Mouse (Mus musculus): ENCODE data around the gene Mapk12. TPM values are rescaled to one million over a fixed set of nuclear protein-coding genes. Genes with fewer than 3 reads are reported as not detected.

Gene Mapk12
- polyA plus RNA-seq, 1 experiment from 2014 or later: 4.4 TPM

DNA sequence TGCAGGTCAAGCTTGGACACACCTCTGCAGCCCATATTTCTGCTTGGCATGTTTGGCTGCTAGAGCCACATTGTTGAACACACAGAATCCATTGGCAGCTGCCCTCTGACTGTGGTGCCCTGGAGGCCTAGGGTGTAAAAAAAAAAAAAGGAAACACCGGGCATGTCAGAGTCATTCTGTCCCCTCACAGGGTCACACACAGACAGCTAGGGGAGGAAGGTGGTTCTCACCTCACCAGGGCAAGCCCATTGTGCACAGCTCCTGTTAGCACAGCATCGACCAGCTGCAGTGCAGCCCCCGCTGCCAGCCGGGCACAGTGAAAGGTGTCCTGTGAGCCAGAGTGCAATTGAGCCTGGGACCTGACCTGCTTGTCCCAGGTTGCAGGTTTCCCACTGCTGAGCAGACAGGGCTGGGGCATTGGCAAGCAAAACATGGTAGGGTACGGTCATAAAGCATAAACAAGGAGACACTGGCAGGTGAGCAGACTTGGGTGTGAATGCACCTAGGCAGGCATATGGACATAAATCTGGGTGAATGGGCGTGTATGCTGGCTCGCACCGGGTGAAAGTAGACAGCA is 13.1 kb downstream of the Mapk12 start:
- H3K4me3 ChIP-seq (ENCODE audit: low read depth, low read length): peak overlapping the region; percentile 60; the same call in 1 of the 2 replicates
- no peak overlapping the region for H3K27ac ChIP-seq (ENCODE audit: low read length)
- H3K36me3 ChIP-seq (ENCODE audit: control insufficient read depth, insufficient read depth, low read length): peaks cover 5% of the 10 kb centered on the region; the same call in 1 of the 2 replicates
- H3K4me1 ChIP-seq (ENCODE audit: control insufficient read depth, insufficient read depth, low read length): peaks cover 13% of the 10 kb centered on the region; the same call in 1 of the 2 replicates
- no peaks in the 10 kb centered on the region for H3K27me3 ChIP-seq (ENCODE audit: control insufficient read depth, insufficient read depth, low read length)
- no peaks in the 10 kb centered on the region for H3K9me3 ChIP-seq (ENCODE audit: control insufficient read depth, low read depth, low read length)
- WGBS: 83% methylated on average over 8 of the region's 8 CpGs
- no peak for ATAC-seq (ENCODE audit: insufficient number of reproducible peaks, insufficient read depth, low FRiP score, low read depth)
- H3K4me2 ChIP-seq (replicated peaks; ENCODE audit: low read depth, low read length): peak overlapping the region; percentile 91
- no peak overlapping the region; the same call in 1 of the 2 replicates for H3K9ac ChIP-seq (replicated peaks; ENCODE audit: low read depth, low read length)

DNA sequence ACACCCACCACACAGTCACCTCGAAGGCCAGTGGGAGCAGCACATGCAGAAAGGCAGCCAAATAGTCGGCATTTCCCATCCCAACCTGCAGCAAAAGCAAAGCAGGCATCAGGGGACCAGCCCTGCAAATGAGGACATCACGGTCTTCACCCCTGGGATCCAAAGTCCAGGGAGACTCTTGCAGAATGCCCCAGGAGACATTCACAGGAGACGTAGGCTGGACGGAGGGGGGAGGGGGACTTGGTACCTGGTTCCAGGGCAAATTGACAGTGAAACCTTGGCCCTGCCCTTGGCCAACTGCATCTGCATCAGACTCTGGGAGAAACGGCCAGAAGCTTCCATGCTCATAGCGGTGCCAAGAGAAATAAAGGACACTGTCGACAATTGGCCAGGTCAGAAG is 13.9 kb downstream of the Mapk12 start:
- WGBS: 90% methylated on average over 8 of the region's 8 CpGs
- ATAC-seq (ENCODE audit: insufficient number of reproducible peaks, insufficient read depth, low FRiP score, low read depth): no peak
- H3K4me2 ChIP-seq (replicated peaks; ENCODE audit: low read depth, low read length): no peak overlapping the region
- no peaks in the 10 kb centered on the region for H3K9me3 ChIP-seq (ENCODE audit: control insufficient read depth, low read depth, low read length)
- H3K27ac ChIP-seq (ENCODE audit: low read length): no peak overlapping the region
- H3K4me3 ChIP-seq (ENCODE audit: low read depth, low read length): no peak overlapping the region
- H3K4me1 ChIP-seq (ENCODE audit: control insufficient read depth, insufficient read depth, low read length): peaks cover 21% of the 10 kb centered on the region
- H3K27me3 ChIP-seq (ENCODE audit: control insufficient read depth, insufficient read depth, low read length): no peaks in the 10 kb centered on the region
- peaks cover 5% of the 10 kb centered on the region; the same call in 1 of the 2 replicates for H3K36me3 ChIP-seq (ENCODE audit: control insufficient read depth, insufficient read depth, low read length)
- no peak overlapping the region for H3K9ac ChIP-seq (replicated peaks; ENCODE audit: low read depth, low read length)

DNA sequence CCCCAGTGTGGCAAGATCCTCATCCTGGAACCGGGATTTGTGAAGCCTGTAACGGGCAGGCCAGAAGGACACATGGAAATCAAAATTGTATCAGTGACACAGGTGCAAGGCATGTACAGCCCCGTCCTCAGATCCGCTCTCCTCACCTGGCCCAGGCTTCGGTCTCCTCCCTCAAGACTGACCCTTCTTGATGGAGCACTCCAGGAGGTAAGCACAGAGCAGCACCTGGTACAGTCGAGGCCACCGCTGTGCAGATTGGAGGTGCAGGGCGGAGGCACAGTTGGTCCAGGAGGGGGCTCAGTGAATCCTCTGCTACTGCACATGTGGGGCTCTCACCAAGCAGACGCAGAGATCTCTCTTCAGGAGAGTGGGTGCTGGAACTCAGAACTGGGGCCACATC is 15.2 kb downstream of the Mapk12 start:
- 91% methylated on average over 9 of the region's 9 CpGs for WGBS
- Histone ChIP-seq H3K9me3 (ENCODE audit: control insufficient read depth, low read depth, low read length) (no peaks in the 10 kb centered on the region), H3K4me1 (ENCODE audit: control insufficient read depth, insufficient read depth, low read length) (peaks cover 25% of the 10 kb centered on the region), H3K4me3 (ENCODE audit: low read depth, low read length) (no peak overlapping the region), H3K36me3 (ENCODE audit: control insufficient read depth, insufficient read depth, low read length) (peaks cover 6% of the 10 kb centered on the region; the same call in 1 of the 2 replicates), H3K9ac (replicated peaks; ENCODE audit: low read depth, low read length) (no peak overlapping the region), H3K4me2 (replicated peaks; ENCODE audit: low read depth, low read length) (no peak overlapping the region), H3K27me3 (ENCODE audit: control insufficient read depth, insufficient read depth, low read length) (no peaks in the 10 kb centered on the region), H3K27ac (ENCODE audit: low read length) (no peak overlapping the region)
- no peak for ATAC-seq (ENCODE audit: insufficient number of reproducible peaks, insufficient read depth, low FRiP score, low read depth)

DNA sequence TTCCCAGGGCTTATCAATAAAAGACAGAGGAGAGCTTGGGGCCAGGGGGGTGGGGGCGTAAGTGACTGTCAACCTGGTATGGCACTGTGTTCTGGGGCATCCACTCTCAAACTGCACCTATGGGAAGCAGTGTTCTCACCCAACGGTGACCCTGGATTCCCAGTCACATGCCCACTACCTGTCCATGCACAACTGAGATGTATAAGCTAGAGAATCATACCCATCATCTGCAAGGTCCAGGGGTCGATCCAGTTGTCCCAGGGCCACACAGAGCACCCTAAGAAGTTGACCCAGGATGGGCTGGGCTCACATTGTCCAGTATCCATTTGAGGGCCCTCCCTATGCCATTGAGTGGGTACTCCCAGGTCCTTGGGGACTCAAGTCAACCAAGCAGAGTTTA is 16.2 kb downstream of the Mapk12 start:
- Histone ChIP-seq H3K4me1 (ENCODE audit: control insufficient read depth, insufficient read depth, low read length) (peaks cover 25% of the 10 kb centered on the region), H3K4me2 (replicated peaks; ENCODE audit: low read depth, low read length) (no peak overlapping the region), H3K9ac (replicated peaks; ENCODE audit: low read depth, low read length) (no peak overlapping the region), H3K27me3 (ENCODE audit: control insufficient read depth, insufficient read depth, low read length) (no peaks in the 10 kb centered on the region), H3K4me3 (ENCODE audit: low read depth, low read length) (no peak overlapping the region), H3K9me3 (ENCODE audit: control insufficient read depth, low read depth, low read length) (no peaks in the 10 kb centered on the region), H3K27ac (ENCODE audit: low read length) (no peak overlapping the region), H3K36me3 (ENCODE audit: control insufficient read depth, insufficient read depth, low read length) (peaks cover 10% of the 10 kb centered on the region; the same call in 1 of the 2 replicates)
- WGBS: 96% methylated on average over 3 of the region's 3 CpGs
- ATAC-seq (ENCODE audit: insufficient number of reproducible peaks, insufficient read depth, low FRiP score, low read depth): no peak

DNA sequence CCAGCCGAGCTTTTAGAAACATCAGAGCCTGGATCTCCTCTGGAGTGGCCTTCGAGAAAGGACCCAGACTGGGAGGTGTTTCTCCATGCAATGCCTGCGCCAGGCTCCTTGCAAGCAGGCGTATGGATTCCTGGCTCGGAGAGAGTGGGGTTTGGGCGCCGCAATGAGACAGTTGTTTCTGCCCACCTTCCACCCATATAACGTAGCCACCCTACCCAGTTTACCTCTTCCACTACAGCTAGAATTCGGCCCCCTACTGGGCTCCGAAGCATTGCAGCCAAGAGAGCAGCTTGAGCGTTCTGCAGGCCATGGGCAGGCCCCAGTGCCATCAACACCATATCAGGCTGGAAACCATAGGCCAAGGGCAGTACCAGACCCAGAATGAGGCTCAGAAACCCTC is 16.9 kb downstream of the Mapk12 start:
- peak overlapping the region; percentile 71; the same call in 1 of the 2 replicates for H3K27ac ChIP-seq (ENCODE audit: low read length)
- WGBS: 29% methylated on average over 11 of the region's 11 CpGs
- ATAC-seq (ENCODE audit: insufficient number of reproducible peaks, insufficient read depth, low FRiP score, low read depth): no peak

DNA sequence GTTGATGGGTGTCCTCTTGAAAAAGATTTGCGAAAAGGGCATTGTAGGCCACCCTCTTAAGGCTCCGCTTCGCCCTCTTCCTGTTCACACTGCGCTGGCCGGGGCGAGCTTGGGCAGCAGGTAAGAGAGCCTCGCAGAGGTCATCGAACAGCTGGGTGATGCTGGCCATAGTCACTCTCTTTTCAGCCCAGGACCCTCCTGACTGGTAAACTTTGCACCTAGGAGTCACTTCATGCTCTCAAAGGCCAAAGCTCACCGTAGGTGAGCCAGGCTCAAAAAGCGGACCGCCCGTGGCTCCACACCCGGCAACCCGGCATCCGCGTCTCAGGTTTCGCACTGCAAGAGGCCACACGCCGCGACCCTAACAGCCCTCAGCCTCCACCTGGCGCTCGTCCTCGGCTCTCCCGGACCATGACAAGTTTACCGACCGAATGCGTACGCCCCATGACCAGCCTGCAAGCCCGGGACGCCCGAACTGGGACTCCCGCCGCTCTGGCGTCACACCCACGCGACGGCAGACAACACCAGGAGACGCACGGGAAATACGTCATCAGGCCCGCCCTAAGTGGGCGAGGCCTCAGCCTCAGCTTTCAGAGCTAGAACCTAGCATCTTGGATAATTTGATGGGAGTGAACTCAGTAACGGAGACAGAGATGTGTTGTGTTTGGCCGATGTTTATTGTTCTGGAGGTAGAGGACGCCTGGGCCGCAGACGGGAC is 17.7 kb downstream of the Mapk12 start, which contains the start of gene Tubgcp6:
TSS of gene Tubgcp6 (minus strand) at position 464 of the 718 bp plus-strand sequence.
- peak; percentile 88 for ATAC-seq (ENCODE audit: insufficient number of reproducible peaks, insufficient read depth, low FRiP score, low read depth)
- H3K4me1 ChIP-seq (ENCODE audit: control insufficient read depth, insufficient read depth, low read length): peaks cover 20% of the 10 kb centered on the region
- H3K9me3 ChIP-seq (ENCODE audit: control insufficient read depth, low read depth, low read length): no peaks in the 10 kb centered on the region
- no peaks in the 10 kb centered on the region for H3K27me3 ChIP-seq (ENCODE audit: control insufficient read depth, insufficient read depth, low read length)
- H3K9ac ChIP-seq (replicated peaks; ENCODE audit: low read depth, low read length): peak within 1 kb of the TSS; percentile 79
- WGBS: under 1% methylated on average over 47 of the region's 47 CpGs
- H3K27ac ChIP-seq (ENCODE audit: low read length): peak within 1 kb of the TSS; percentile 71; the same call in 1 of the 2 replicates
- H3K4me2 ChIP-seq (replicated peaks; ENCODE audit: low read depth, low read length): peak within 1 kb of the TSS; percentile 91
- peaks cover 10% of the 10 kb centered on the region for H3K36me3 ChIP-seq (ENCODE audit: control insufficient read depth, insufficient read depth, low read length)
- H3K4me3 ChIP-seq (ENCODE audit: low read depth, low read length): peak within 1 kb of the TSS; percentile 93

More for the DNA sequence above, 16.9 kb downstream of the Mapk12 start:
- peaks cover 10% of the 10 kb centered on the region; the same call in 1 of the 2 replicates for H3K36me3 ChIP-seq (ENCODE audit: control insufficient read depth, insufficient read depth, low read length)
- no peaks in the 10 kb centered on the region for H3K9me3 ChIP-seq (ENCODE audit: control insufficient read depth, low read depth, low read length)
- peak overlapping the region; percentile 79; the same call in 1 of the 2 replicates for H3K9ac ChIP-seq (replicated peaks; ENCODE audit: low read depth, low read length)
- peaks cover 23% of the 10 kb centered on the region for H3K4me1 ChIP-seq (ENCODE audit: control insufficient read depth, insufficient read depth, low read length)
- peak overlapping the region; percentile 93 for H3K4me3 ChIP-seq (ENCODE audit: low read depth, low read length)
- peak overlapping the region; percentile 91 for H3K4me2 ChIP-seq (replicated peaks; ENCODE audit: low read depth, low read length)
- H3K27me3 ChIP-seq (ENCODE audit: control insufficient read depth, insufficient read depth, low read length): no peaks in the 10 kb centered on the region

DNA sequence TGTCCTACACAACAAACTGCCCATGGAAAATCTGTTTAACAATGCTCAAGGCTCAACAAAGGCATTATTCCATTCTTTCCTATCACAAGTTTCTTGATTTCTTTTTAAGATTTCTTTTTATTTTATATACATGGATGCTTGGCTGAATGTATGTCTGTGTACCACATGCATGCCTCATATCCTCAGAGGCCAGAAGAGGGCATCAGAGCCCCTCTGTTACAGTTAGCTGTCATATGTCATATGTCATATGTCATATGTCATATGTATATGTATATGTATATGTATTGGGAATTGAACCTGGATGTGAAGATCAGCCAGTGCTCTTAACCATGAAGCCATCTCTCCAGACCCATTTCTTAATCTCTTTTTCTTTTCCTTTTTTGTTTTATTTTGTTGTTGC is 22.5 kb downstream of the Mapk12 start:
- H3K9me3 ChIP-seq (ENCODE audit: control insufficient read depth, low read depth, low read length): no peaks in the 10 kb centered on the region
- no peak for ATAC-seq (ENCODE audit: insufficient number of reproducible peaks, insufficient read depth, low FRiP score, low read depth)
- peaks cover 12% of the 10 kb centered on the region for H3K4me1 ChIP-seq (ENCODE audit: control insufficient read depth, insufficient read depth, low read length)
- no peaks in the 10 kb centered on the region for H3K27me3 ChIP-seq (ENCODE audit: control insufficient read depth, insufficient read depth, low read length)
- H3K36me3 ChIP-seq (ENCODE audit: control insufficient read depth, insufficient read depth, low read length): peaks cover 31% of the 10 kb centered on the region
- no peak overlapping the region for H3K4me3 ChIP-seq (ENCODE audit: low read depth, low read length)
- no peak overlapping the region for H3K9ac ChIP-seq (replicated peaks; ENCODE audit: low read depth, low read length)
- H3K27ac ChIP-seq (ENCODE audit: low read length): no peak overlapping the region
- no peak overlapping the region for H3K4me2 ChIP-seq (replicated peaks; ENCODE audit: low read depth, low read length)

DNA sequence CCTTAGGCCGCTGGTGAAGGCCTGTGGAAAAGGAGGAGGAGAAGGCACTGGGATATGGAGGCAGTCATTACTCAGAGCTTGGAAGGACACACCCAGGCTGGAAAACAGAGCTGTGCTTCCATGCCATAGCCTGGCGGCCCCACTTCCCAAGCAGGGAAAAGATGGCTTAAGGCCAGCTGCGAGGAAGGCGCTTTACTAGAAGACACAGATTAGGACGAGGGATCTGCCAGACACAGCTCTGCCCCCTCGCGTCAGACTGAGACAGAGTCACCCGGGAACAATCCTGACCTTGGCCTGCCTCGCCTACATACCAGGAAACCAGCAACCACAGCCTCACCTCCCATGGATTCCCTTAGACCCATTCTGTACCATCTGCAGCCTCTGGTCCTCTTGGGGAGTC is 30.4 kb downstream of the Mapk12 start:
- 76% methylated on average over 9 of the region's 9 CpGs for WGBS
- Histone ChIP-seq H3K4me1 (ENCODE audit: control insufficient read depth, insufficient read depth, low read length) (no peaks in the 10 kb centered on the region), H3K27ac (ENCODE audit: low read length) (no peak overlapping the region), H3K4me2 (replicated peaks; ENCODE audit: low read depth, low read length) (no peak overlapping the region), H3K27me3 (ENCODE audit: control insufficient read depth, insufficient read depth, low read length) (no peaks in the 10 kb centered on the region), H3K9ac (replicated peaks; ENCODE audit: low read depth, low read length) (no peak overlapping the region), H3K36me3 (ENCODE audit: control insufficient read depth, insufficient read depth, low read length) (peaks cover 63% of the 10 kb centered on the region), H3K4me3 (ENCODE audit: low read depth, low read length) (no peak overlapping the region), H3K9me3 (ENCODE audit: control insufficient read depth, low read depth, low read length) (no peaks in the 10 kb centered on the region)
- ATAC-seq (ENCODE audit: insufficient number of reproducible peaks, insufficient read depth, low FRiP score, low read depth): no peak
